Mouse (Mus musculus): ENCODE results near the gene Rnase4. TPM values are rescaled to one million over a fixed set of nuclear protein-coding genes. Genes with fewer than 3 reads are reported as not detected.

The Rnase4 gene
- polyA plus RNA-seq, 1 experiment from 2014 or later, result 16.1 TPM

GRCm38 (mm10) chr14:51142119-51142518 is 51.2 kb downstream of the Rnase4 start:
- Histone ChIP-seq H3K4me2 (no peak overlapping the region), H3K36me3 (no peaks in the 10 kb centered on the region), H3K27me3 (no peaks in the 10 kb centered on the region), H3K4me1 (replicated peaks) (peaks cover 9% of the 10 kb centered on the region), H3K9ac (no peak overlapping the region), H3K9me3 (no peaks in the 10 kb centered on the region), H3K27ac (replicated peaks) (no peak overlapping the region), H3K4me3 (no peak overlapping the region)
- WGBS, result 89% methylated on average over 4 of the region's 4 CpGs
- ATAC-seq (ENCODE audit: low read depth), result no peak

- Histone ChIP-seq H3K27ac (replicated peaks) (no peak overlapping the region), H3K27me3 (no peaks in the 10 kb centered on the region), H3K9me3 (no peaks in the 10 kb centered on the region), H3K4me2 (no peak overlapping the region), H3K4me3 (no peak overlapping the region), H3K4me1 (replicated peaks) (peaks cover 10% of the 10 kb centered on the region), H3K9ac (no peak overlapping the region), H3K36me3 (no peaks in the 10 kb centered on the region)
- WGBS, result 85% methylated on average over 3 of the region's 3 CpGs
- ATAC-seq (ENCODE audit: low read depth), result no peak
Observed at GRCm38 (mm10) chr14:51142568-51142967, 51.7 kb downstream of the Rnase4 start.

GRCm38 (mm10) chr14:51143287-51143686 is 52.4 kb downstream of the Rnase4 start:
- no peaks in the 10 kb centered on the region for H3K36me3 ChIP-seq
- ATAC-seq (ENCODE audit: low read depth), result no peak
- H3K4me2 ChIP-seq, result no peak overlapping the region
- H3K4me3 ChIP-seq, result no peak overlapping the region
- no peaks in the 10 kb centered on the region for H3K9me3 ChIP-seq
- no peaks in the 10 kb centered on the region for H3K27me3 ChIP-seq
- H3K27ac ChIP-seq (replicated peaks), result no peak overlapping the region
- peaks cover 10% of the 10 kb centered on the region for H3K4me1 ChIP-seq (replicated peaks)
- H3K9ac ChIP-seq, result no peak overlapping the region
- 82% methylated on average over 4 of the region's 4 CpGs for WGBS

- WGBS, result 84% methylated on average over 2 of the region's 2 CpGs
- ATAC-seq (ENCODE audit: low read depth), result no peak
Observed at GRCm38 (mm10) chr14:51143937-51144336, 53.1 kb downstream of the Rnase4 start.

GRCm38 (mm10) chr14:51144451-51144850 is 53.6 kb downstream of the Rnase4 start:
- H3K4me2 ChIP-seq, result no peak overlapping the region
- no peak overlapping the region for H3K4me3 ChIP-seq
- H3K36me3 ChIP-seq, result no peaks in the 10 kb centered on the region
- H3K4me1 ChIP-seq (replicated peaks), result peaks cover 10% of the 10 kb centered on the region
- no peak overlapping the region for H3K9ac ChIP-seq
- no peaks in the 10 kb centered on the region for H3K27me3 ChIP-seq
- ATAC-seq (ENCODE audit: low read depth), result no peak
- H3K9me3 ChIP-seq, result no peaks in the 10 kb centered on the region
- 93% methylated on average over 4 of the region's 4 CpGs for WGBS
- H3K27ac ChIP-seq (replicated peaks), result no peak overlapping the region

More at GRCm38 (mm10) chr14:51143937-51144336, 53.1 kb downstream of the Rnase4 start:
- H3K4me2 ChIP-seq, result no peak overlapping the region
- no peak overlapping the region for H3K9ac ChIP-seq
- no peaks in the 10 kb centered on the region for H3K27me3 ChIP-seq
- peaks cover 10% of the 10 kb centered on the region for H3K4me1 ChIP-seq (replicated peaks)
- H3K36me3 ChIP-seq, result no peaks in the 10 kb centered on the region
- no peaks in the 10 kb centered on the region for H3K9me3 ChIP-seq
- H3K4me3 ChIP-seq, result no peak overlapping the region
- no peak overlapping the region for H3K27ac ChIP-seq (replicated peaks)

- Histone ChIP-seq H3K27ac (replicated peaks) (no peak overlapping the region), H3K27me3 (no peaks in the 10 kb centered on the region), H3K4me1 (replicated peaks) (peaks cover 10% of the 10 kb centered on the region), H3K4me2 (no peak overlapping the region), H3K36me3 (no peaks in the 10 kb centered on the region), H3K9me3 (no peaks in the 10 kb centered on the region), H3K9ac (no peak overlapping the region), H3K4me3 (no peak overlapping the region)
- 88% methylated on average over 6 of the region's 6 CpGs for WGBS
- no peak for ATAC-seq (ENCODE audit: low read depth)
Observed at GRCm38 (mm10) chr14:51145521-51145920, 54.6 kb downstream of the Rnase4 start.

- Histone ChIP-seq H3K9ac (no peak within 1 kb of the TSS), H3K4me3 (no peak within 1 kb of the TSS)
- 23% methylated on average over 2 of the region's 2 CpGs for WGBS
Observed at GRCm38 (mm10) chr14:51146685-51147084, 55.8 kb downstream of the Rnase4 start, which contains the start of gene Rnase1. Gene Rnase1, minus strand, starts transcription at chr14:51146785.

GRCm38 (mm10) chr14:51148006-51148405 is 57.1 kb downstream of the Rnase4 start:
- H3K4me3 ChIP-seq, result no peak overlapping the region
- no peak overlapping the region for H3K4me2 ChIP-seq
- H3K9ac ChIP-seq, result no peak overlapping the region
- H3K9me3 ChIP-seq, result no peaks in the 10 kb centered on the region
- no peak overlapping the region for H3K27ac ChIP-seq (replicated peaks)
- peaks cover 10% of the 10 kb centered on the region for H3K4me1 ChIP-seq (replicated peaks)
- 64% methylated on average over 3 of the region's 3 CpGs for WGBS
- no peak for ATAC-seq (ENCODE audit: low read depth)
- no peaks in the 10 kb centered on the region for H3K36me3 ChIP-seq
- H3K27me3 ChIP-seq, result no peaks in the 10 kb centered on the region

More at GRCm38 (mm10) chr14:51146685-51147084, 55.8 kb downstream of the Rnase4 start, which contains the start of gene Rnase1:
- ATAC-seq (ENCODE audit: low read depth), result no peak
- Histone ChIP-seq H3K27me3 (no peaks in the 10 kb centered on the region), H3K4me2 (no peak within 1 kb of the TSS), H3K4me1 (replicated peaks) (peaks cover 10% of the 10 kb centered on the region), H3K27ac (replicated peaks) (no peak within 1 kb of the TSS), H3K9me3 (no peaks in the 10 kb centered on the region), H3K36me3 (no peaks in the 10 kb centered on the region)

- no peak for ATAC-seq (ENCODE audit: low read depth)
- Histone ChIP-seq H3K4me3 (no peak overlapping the region), H3K9ac (no peak overlapping the region), H3K4me1 (replicated peaks) (peaks cover 10% of the 10 kb centered on the region), H3K9me3 (no peaks in the 10 kb centered on the region), H3K4me2 (no peak overlapping the region), H3K27ac (replicated peaks) (no peak overlapping the region), H3K27me3 (no peaks in the 10 kb centered on the region), H3K36me3 (no peaks in the 10 kb centered on the region)
- WGBS, result 46% methylated on average over 5 of the region's 5 CpGs
Observed at GRCm38 (mm10) chr14:51149164-51149563, 58.3 kb downstream of the Rnase4 start.

GRCm38 (mm10) chr14:51150206-51150831 is 59.4 kb downstream of the Rnase4 start:
- Histone ChIP-seq H3K36me3 (no peaks in the 10 kb centered on the region), H3K4me3 (no peak overlapping the region), H3K9ac (no peak overlapping the region), H3K9me3 (no peaks in the 10 kb centered on the region), H3K27me3 (no peaks in the 10 kb centered on the region), H3K27ac (replicated peaks) (no peak overlapping the region), H3K4me2 (no peak overlapping the region), H3K4me1 (replicated peaks) (peaks cover 10% of the 10 kb centered on the region)
- no peak for ATAC-seq (ENCODE audit: low read depth)
- 90% methylated on average over 3 of the region's 3 CpGs for WGBS

- H3K9me3 ChIP-seq, result no peaks in the 10 kb centered on the region
- no peak for ATAC-seq (ENCODE audit: low read depth)
- H3K4me2 ChIP-seq, result no peak overlapping the region
- H3K36me3 ChIP-seq, result no peaks in the 10 kb centered on the region
- no peak overlapping the region for H3K4me3 ChIP-seq
- H3K9ac ChIP-seq, result no peak overlapping the region
- H3K27me3 ChIP-seq, result no peaks in the 10 kb centered on the region
- no peak overlapping the region for H3K27ac ChIP-seq (replicated peaks)
- 88% methylated on average over 5 of the region's 5 CpGs for WGBS
- H3K4me1 ChIP-seq (replicated peaks), result no peaks in the 10 kb centered on the region; the same call in 1 of the 2 replicates
Observed at GRCm38 (mm10) chr14:51152249-51152870, 61.5 kb downstream of the Rnase4 start.
